Mouse (Mus musculus): ENCODE results near the gene Bcat2. TPM values are rescaled to one million over a fixed set of nuclear protein-coding genes. Genes with fewer than 3 reads are reported as not detected.
A peak's percentile ranks its signal among the peaks of the same experiment; 100 is the strongest.

Bcat2 gene
- polyA plus RNA-seq, 1 experiment = 173 TPM

DNA sequence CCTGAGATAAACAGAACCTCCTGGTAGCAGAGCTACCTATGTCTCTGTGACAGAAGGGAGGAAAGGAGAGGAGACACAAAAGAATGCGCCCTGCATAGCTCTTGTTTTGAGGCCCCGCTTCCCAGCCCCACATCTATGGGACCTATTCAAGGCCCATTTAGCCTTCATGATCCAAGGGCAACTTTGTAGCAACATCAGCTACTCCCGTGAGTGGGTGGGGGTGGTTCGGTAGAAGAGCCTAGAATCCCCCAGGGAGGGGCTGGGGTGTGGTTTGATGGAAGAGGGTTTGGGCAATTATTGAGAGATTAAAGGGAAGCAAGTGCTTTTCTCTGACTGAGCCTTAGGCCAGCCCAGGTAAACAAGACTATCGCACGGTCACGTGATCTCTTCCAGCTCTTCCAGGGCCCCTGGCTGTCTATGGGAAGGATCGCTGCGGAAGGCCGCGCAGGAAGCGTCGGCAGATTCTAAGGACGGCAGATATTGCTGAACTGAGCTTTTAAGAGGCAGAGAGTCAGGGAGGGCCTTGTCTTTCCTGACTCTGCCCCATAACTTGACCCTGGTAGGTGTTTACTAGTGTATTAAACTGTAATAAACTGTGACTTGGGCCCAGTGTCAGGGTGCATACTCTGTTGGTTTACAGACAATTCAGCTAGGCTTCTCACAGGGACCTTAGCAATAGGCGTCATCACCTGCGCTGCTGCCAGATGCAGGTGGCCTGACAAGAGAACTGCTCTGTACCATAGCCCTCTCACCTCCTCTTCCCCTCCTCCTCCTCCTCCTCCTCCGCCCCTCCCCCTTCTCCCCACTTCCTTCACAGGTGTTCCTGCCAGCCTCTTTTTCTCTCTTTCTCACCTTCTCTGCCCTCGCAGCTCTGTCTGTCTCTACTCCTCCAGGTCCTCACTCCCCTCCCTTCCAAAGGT lies 29.3 kb downstream of the Bcat2 start:
- Histone ChIP-seq H3K27ac (ENCODE audit: control insufficient read depth, insufficient read depth, low read length) (peak overlapping the region; percentile 70), H3K27me3 (ENCODE audit: control insufficient read depth, insufficient read depth, low read length) (no peaks in the 10 kb centered on the region), H3K36me3 (ENCODE audit: control insufficient read depth, insufficient read depth, low read length) (no peaks in the 10 kb centered on the region), H3K4me1 (replicated peaks; ENCODE audit: control insufficient read depth, insufficient read depth, low read length) (peaks cover 43% of the 10 kb centered on the region), H3K4me3 (ENCODE audit: control insufficient read depth, insufficient read depth, low read length) (no peak overlapping the region)
- WGBS = 74% methylated on average over 17 of the region's 18 CpGs
- TF ChIP-seq POLR2A (IDR thresholded peaks at IDR 0.05; ENCODE audit: control insufficient read depth, extremely low read depth, insufficient read depth, low read length, poor library complexity) (0 out of 2 replicates have a peak, but pooled peaks have one; percentile 16), CTCF (IDR thresholded peaks at IDR 0.05; ENCODE audit: borderline replicate concordance, control insufficient read depth, extremely low read depth, insufficient read depth, low read length, poor library complexity) (no peak)
- peak; percentile 71 for DNase-seq

DNA sequence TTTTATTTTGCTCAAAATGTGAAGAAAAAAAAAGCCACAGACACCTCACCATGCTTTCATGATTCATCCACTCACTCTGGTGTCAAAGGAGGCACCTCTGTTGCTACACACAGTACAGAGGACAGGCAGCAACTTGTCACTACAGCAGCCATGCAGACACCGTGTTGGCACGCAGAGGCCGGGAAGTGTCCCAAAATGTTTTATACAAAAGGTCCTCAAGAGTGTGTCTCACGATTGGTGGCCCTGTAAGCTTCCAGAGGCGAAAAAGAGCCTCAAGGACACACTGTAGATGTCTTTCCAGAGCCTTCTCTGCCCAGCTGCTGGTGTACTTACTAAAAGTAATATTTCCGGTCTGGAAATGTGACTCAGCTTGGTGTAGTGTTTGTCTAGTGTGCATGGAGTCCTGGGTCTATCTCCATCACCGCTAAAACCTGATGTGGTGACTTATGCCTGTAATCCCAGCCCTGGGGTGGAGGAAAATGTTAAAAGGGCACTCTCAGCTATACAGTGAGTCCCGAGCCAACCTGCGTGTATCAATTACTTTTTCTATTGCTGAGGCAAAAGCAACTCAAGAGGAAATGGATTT lies 35.8 kb downstream of the Bcat2 start:
- H3K27me3 ChIP-seq (ENCODE audit: control insufficient read depth, insufficient read depth, low read length) = no peaks in the 10 kb centered on the region
- WGBS = 89% methylated on average over 9 of the region's 9 CpGs
- no peak overlapping the region for H3K4me3 ChIP-seq (ENCODE audit: control insufficient read depth, insufficient read depth, low read length)

DNA sequence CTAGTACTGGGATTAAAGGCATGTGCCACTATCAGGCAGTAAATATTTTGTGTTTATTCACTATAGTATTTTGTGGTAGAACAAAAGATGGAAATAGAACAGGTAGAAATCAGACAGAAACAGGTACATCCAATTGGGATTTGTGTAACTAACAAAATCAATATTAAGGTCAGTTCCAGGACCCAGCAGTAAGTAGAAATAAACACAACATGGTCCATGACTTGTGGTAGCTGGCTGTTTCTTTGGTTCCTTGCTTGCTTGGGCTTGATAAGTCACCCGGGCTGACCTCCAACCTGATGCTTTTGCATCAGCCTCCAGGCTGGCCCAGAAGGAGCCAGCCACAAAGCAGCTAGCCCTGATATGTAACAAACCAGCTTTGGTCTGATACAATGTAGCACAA lies 39.6 kb downstream of the Bcat2 start:
- TF ChIP-seq POLR2A (IDR thresholded peaks at IDR 0.05; ENCODE audit: control insufficient read depth, extremely low read depth, insufficient read depth, low read length, poor library complexity) (no peak), CTCF (IDR thresholded peaks at IDR 0.05; ENCODE audit: borderline replicate concordance, control insufficient read depth, extremely low read depth, insufficient read depth, low read length, poor library complexity) (no peak)
- Histone ChIP-seq H3K36me3 (ENCODE audit: control insufficient read depth, insufficient read depth, low read length) (no peaks in the 10 kb centered on the region), H3K27me3 (ENCODE audit: control insufficient read depth, insufficient read depth, low read length) (no peaks in the 10 kb centered on the region), H3K4me3 (ENCODE audit: control insufficient read depth, insufficient read depth, low read length) (no peak overlapping the region), H3K27ac (ENCODE audit: control insufficient read depth, insufficient read depth, low read length) (no peak overlapping the region), H3K4me1 (replicated peaks; ENCODE audit: control insufficient read depth, insufficient read depth, low read length) (no peaks in the 10 kb centered on the region)
- WGBS = 93% methylated on average over 1 of the region's 1 CpGs
- DNase-seq = no peak

More for the DNA sequence above, 35.8 kb downstream of the Bcat2 start:
- no peaks in the 10 kb centered on the region for H3K36me3 ChIP-seq (ENCODE audit: control insufficient read depth, insufficient read depth, low read length)
- no peak for DNase-seq
- TF ChIP-seq CTCF (IDR thresholded peaks at IDR 0.05; ENCODE audit: borderline replicate concordance, control insufficient read depth, extremely low read depth, insufficient read depth, low read length, poor library complexity) (no peak), POLR2A (IDR thresholded peaks at IDR 0.05; ENCODE audit: control insufficient read depth, extremely low read depth, insufficient read depth, low read length, poor library complexity) (no peak)
- H3K4me1 ChIP-seq (replicated peaks; ENCODE audit: control insufficient read depth, insufficient read depth, low read length) = peaks cover 9% of the 10 kb centered on the region
- no peak overlapping the region for H3K27ac ChIP-seq (ENCODE audit: control insufficient read depth, insufficient read depth, low read length)

DNA sequence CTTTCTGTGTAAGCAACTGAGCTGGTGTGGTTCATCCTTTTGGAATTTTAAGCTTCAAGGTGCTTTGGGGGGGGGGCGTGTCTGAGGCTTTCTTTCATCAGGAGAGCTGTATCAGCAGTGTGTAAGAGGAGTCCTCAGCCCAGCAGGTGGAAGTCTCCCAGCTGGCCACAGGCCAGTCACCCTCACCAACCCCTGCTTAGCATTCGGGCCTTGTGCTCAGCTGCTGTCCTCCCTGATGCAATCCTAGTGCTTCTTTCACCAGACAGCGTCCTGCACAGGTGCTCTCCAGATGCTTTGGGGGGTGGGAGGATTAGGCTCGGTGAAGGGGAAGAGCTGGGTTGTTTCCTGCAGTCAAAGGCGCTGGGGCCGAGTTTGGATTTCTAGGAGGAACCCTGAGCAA lies 46.3 kb downstream of the Bcat2 start:
- Histone ChIP-seq H3K4me3 (ENCODE audit: control insufficient read depth, insufficient read depth, low read length) (no peak overlapping the region), H3K27ac (ENCODE audit: control insufficient read depth, insufficient read depth, low read length) (no peak overlapping the region), H3K27me3 (ENCODE audit: control insufficient read depth, insufficient read depth, low read length) (no peaks in the 10 kb centered on the region), H3K4me1 (replicated peaks; ENCODE audit: control insufficient read depth, insufficient read depth, low read length) (no peaks in the 10 kb centered on the region), H3K36me3 (ENCODE audit: control insufficient read depth, insufficient read depth, low read length) (no peaks in the 10 kb centered on the region)
- no peak for DNase-seq
- WGBS = 71% methylated on average over 6 of the region's 6 CpGs
- TF ChIP-seq POLR2A (IDR thresholded peaks at IDR 0.05; ENCODE audit: control insufficient read depth, extremely low read depth, insufficient read depth, low read length, poor library complexity) (no peak), CTCF (IDR thresholded peaks at IDR 0.05; ENCODE audit: borderline replicate concordance, control insufficient read depth, extremely low read depth, insufficient read depth, low read length, poor library complexity) (no peak)

DNA sequence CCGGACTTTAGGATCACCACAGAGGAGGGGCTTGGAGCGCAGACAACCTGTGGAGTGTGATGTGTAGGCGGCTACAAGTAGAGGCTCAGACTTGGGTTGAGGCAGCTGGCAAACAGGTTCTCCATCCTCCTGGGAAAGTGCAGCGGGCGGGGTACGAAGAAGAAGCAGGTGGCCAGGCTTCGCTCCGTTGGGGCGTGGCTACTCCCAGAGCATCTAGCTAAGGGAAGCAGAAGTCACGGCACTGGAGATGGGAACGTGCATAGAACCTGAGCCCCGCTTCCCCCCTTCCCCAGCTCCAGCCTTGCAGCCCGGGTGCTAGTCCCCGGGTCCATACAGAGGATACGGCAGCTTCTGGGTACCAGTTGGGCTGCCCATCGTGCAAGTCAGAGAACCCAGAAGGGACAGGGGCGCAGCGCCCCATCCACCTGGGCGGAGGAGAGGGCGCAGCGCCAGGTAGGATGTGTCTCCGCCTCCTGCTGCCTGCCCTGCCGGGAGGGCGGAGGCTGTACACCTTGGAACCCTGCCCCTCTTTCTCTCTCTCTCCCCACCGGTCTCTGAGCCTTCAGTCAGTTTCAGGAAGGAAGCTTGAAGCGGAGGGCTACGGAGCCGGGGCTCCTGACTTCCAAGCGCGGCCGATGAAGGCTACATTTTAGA lies 47.2 kb downstream of the Bcat2 start, which contains the start of gene Fut1:
TSS of gene Fut1 (plus strand) at position 248 of the 654 bp plus-strand sequence.
- H3K4me1 ChIP-seq (replicated peaks; ENCODE audit: control insufficient read depth, insufficient read depth, low read length) = 0 out of 2 replicates have a peak, but pooled peaks cover 2% of the 10 kb centered on the region
- no peaks in the 10 kb centered on the region for H3K27me3 ChIP-seq (ENCODE audit: control insufficient read depth, insufficient read depth, low read length)
- WGBS = 30% methylated on average over 31 of the region's 31 CpGs
- no peak for TF ChIP-seq CTCF (IDR thresholded peaks at IDR 0.05; ENCODE audit: borderline replicate concordance, control insufficient read depth, extremely low read depth, insufficient read depth, low read length, poor library complexity)
- no peak for TF ChIP-seq POLR2A (IDR thresholded peaks at IDR 0.05; ENCODE audit: control insufficient read depth, extremely low read depth, insufficient read depth, low read length, poor library complexity)
- no peak for DNase-seq
- no peak within 1 kb of the TSS for H3K4me3 ChIP-seq (ENCODE audit: control insufficient read depth, insufficient read depth, low read length)
- H3K27ac ChIP-seq (ENCODE audit: control insufficient read depth, insufficient read depth, low read length) = no peak within 1 kb of the TSS
- no peaks in the 10 kb centered on the region for H3K36me3 ChIP-seq (ENCODE audit: control insufficient read depth, insufficient read depth, low read length)

DNA sequence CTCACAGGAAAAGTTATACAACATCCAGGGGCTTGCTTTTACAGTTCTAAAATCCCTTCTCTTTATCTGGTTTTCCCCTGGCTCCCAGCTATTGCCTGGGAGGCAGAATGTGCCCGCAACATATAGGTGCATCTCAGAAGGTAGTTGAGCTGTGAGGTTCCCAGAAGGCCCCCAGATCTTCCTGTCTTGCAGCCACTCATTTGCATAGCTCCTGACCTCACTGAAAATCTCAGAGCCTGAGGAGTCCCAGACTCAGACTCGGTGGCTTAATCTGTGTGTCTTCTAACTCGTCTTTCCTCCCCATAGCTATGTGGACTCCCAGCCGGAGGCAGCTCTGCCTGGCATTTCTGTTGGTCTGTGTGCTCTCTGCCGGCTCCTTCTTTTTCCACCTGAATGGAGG lies 48.4 kb downstream of the Bcat2 start:
- H3K36me3 ChIP-seq (ENCODE audit: control insufficient read depth, insufficient read depth, low read length) = no peaks in the 10 kb centered on the region
- 0 out of 2 replicates have a peak, but pooled peaks cover 2% of the 10 kb centered on the region for H3K4me1 ChIP-seq (replicated peaks; ENCODE audit: control insufficient read depth, insufficient read depth, low read length)
- TF ChIP-seq POLR2A (IDR thresholded peaks at IDR 0.05; ENCODE audit: control insufficient read depth, extremely low read depth, insufficient read depth, low read length, poor library complexity) (no peak), CTCF (IDR thresholded peaks at IDR 0.05; ENCODE audit: borderline replicate concordance, control insufficient read depth, extremely low read depth, insufficient read depth, low read length, poor library complexity) (no peak)
- no peaks in the 10 kb centered on the region for H3K27me3 ChIP-seq (ENCODE audit: control insufficient read depth, insufficient read depth, low read length)
- no peak for DNase-seq
- WGBS = 86% methylated on average over 5 of the region's 5 CpGs
- no peak overlapping the region for H3K27ac ChIP-seq (ENCODE audit: control insufficient read depth, insufficient read depth, low read length)
- H3K4me3 ChIP-seq (ENCODE audit: control insufficient read depth, insufficient read depth, low read length) = no peak overlapping the region
